In genomic region chr10:122877436-122877835, GRCm38 (mm10) we compare ENCODE assay signal across 21 mouse cellular contexts.
DNase-seq lines count a peak whose midpoint lies in the region; ATAC-seq and TF ChIP-seq lines count a peak whose summit lies in the region.
"Had no signal": no experiment of that assay in that cellular context is flagged by ENCODE, and none has a peak within 500 bp of the region (broad histone marks: within the 10 kb centered on the region; RNA-seq: fewer than 3 reads in every experiment).

No protein-coding gene starts in this region.

- H3K9ac ChIP-seq in kidney, embryonic 16.5 days (replicated peaks; ENCODE audit: low read length): no peak overlapping the region
- no peak overlapping the region for H3K9ac ChIP-seq in embryonic facial prominence, embryonic 15.5 days
- no peak overlapping the region for H3K9ac ChIP-seq in liver, postnatal 0 days (replicated peaks)
- H3K9ac ChIP-seq: forebrain, embryonic 13.5 days; heart, embryonic 12.5 days; hindbrain, embryonic 15.5 days; limb, embryonic 12.5 days; liver, embryonic 12.5 days; lung, embryonic 15.5 days; neural tube, embryonic 12.5 days had no signal

- no peak for TF ChIP-seq CTCF in liver, postnatal 0 days (IDR thresholded peaks at IDR 0.05; ENCODE audit: low read depth)

- 0 out of 2 replicates have a peak, but pooled peaks cover 4% of the 10 kb centered on the region for H3K36me3 ChIP-seq in kidney, embryonic 16.5 days (ENCODE audit: insufficient read depth, low read length)
- H3K36me3 ChIP-seq in embryonic facial prominence, embryonic 15.5 days: no peaks in the 10 kb centered on the region
- 0 out of 2 replicates have a peak, but pooled peaks cover 4% of the 10 kb centered on the region for H3K36me3 ChIP-seq in liver, postnatal 0 days (replicated peaks; ENCODE audit: insufficient read depth, low read length)
- H3K36me3 ChIP-seq: heart, embryonic 12.5 days; hindbrain, embryonic 15.5 days; limb, embryonic 12.5 days; liver, embryonic 12.5 days; lung, embryonic 15.5 days; neural tube, embryonic 12.5 days had no signal

- H3K4me1 ChIP-seq in kidney, embryonic 16.5 days (ENCODE audit: insufficient read depth, low read length): peaks cover 34% of the 10 kb centered on the region
- peaks cover 16% of the 10 kb centered on the region for H3K4me1 ChIP-seq in embryonic facial prominence, embryonic 15.5 days
- H3K4me1 ChIP-seq in liver, postnatal 0 days (ENCODE audit: insufficient read depth): no peaks in the 10 kb centered on the region
- H3K4me1 ChIP-seq: forebrain, embryonic 13.5 days; liver, embryonic 12.5 days had no signal

- 56% methylated on average over 2 of the region's 2 CpGs for WGBS in kidney, embryonic 16.5 days
- WGBS in embryonic facial prominence, embryonic 15.5 days: 50% methylated on average over 2 of the region's 2 CpGs
- WGBS in liver, postnatal 0 days (ENCODE audit: insufficient replicate concordance): 78% methylated on average over 2 of the region's 2 CpGs

- DNase-seq in kidney, postnatal 4 days: no peak
- peak; percentile 66 for DNase-seq in cerebellum, adult 11-12 months
- peak; percentile 69 to 80 for DNase-seq in cerebellum, postnatal 10 days
- no peak for DNase-seq in liver, postnatal 0 days
- DNase-seq in heart, adult 18-20 months: no peak
- DNase-seq: adrenal gland, adult 2 months; heart, postnatal 14 days; kidney, postnatal 10 days had no signal

- ATAC-seq in kidney, embryonic 16.5 days (ENCODE audit: low FRiP score, low TSS enrichment): no peak
- ATAC-seq in embryonic facial prominence, embryonic 15.5 days (ENCODE audit: insufficient number of reproducible peaks, low FRiP score, low TSS enrichment, low read depth): no peak
- ATAC-seq in liver, postnatal 0 days: no peak
- ATAC-seq: forebrain, embryonic 13.5 days; intestine, postnatal 0 days; liver, embryonic 12.5 days had no signal

- no peak for TF ChIP-seq EP300 in liver, postnatal 0 days (IDR thresholded peaks at IDR 0.05; ENCODE audit: low read depth)

- H3K4me2 ChIP-seq in kidney, embryonic 16.5 days (replicated peaks; ENCODE audit: low read depth, low read length): no peak overlapping the region
- no peak overlapping the region for H3K4me2 ChIP-seq in embryonic facial prominence, embryonic 15.5 days (replicated peaks)
- H3K4me2 ChIP-seq in liver, postnatal 0 days (ENCODE audit: low read depth, low read length): no peak overlapping the region
- H3K4me2 ChIP-seq: forebrain, embryonic 13.5 days; heart, embryonic 12.5 days; hindbrain, embryonic 15.5 days; limb, embryonic 12.5 days; liver, embryonic 12.5 days; lung, embryonic 15.5 days; midbrain, embryonic 11.5 days; neural tube, embryonic 12.5 days had no signal

- peak overlapping the region; percentile 37; the same call in 1 of the 2 replicates for H3K27ac ChIP-seq in kidney, embryonic 16.5 days (ENCODE audit: low read length)
- H3K27ac ChIP-seq in embryonic facial prominence, embryonic 15.5 days (replicated peaks): 0 out of 2 replicates have a peak overlapping the region, but pooled peaks have one; percentile 22
- H3K27ac ChIP-seq in liver, postnatal 0 days (ENCODE audit: low read depth): no peak overlapping the region
- H3K27ac ChIP-seq: forebrain, embryonic 13.5 days; hindbrain, embryonic 15.5 days; limb, embryonic 12.5 days; liver, embryonic 12.5 days; lung, embryonic 15.5 days; macrophage; neural tube, embryonic 12.5 days had no signal

- no peaks in the 10 kb centered on the region for H3K27me3 ChIP-seq in kidney, embryonic 16.5 days (ENCODE audit: insufficient read depth, low read length)
- no peaks in the 10 kb centered on the region for H3K27me3 ChIP-seq in embryonic facial prominence, embryonic 15.5 days
- no peaks in the 10 kb centered on the region for H3K27me3 ChIP-seq in liver, postnatal 0 days (ENCODE audit: insufficient read depth, low read length)
- H3K27me3 ChIP-seq: forebrain, embryonic 13.5 days; heart, embryonic 12.5 days; hindbrain, embryonic 15.5 days; limb, embryonic 12.5 days; liver, embryonic 12.5 days; lung, embryonic 15.5 days; neural tube, embryonic 12.5 days had no signal

- no peaks in the 10 kb centered on the region for H3K9me3 ChIP-seq in kidney, embryonic 16.5 days (ENCODE audit: low read length)
- H3K9me3 ChIP-seq in embryonic facial prominence, embryonic 15.5 days (replicated peaks): no peaks in the 10 kb centered on the region
- H3K9me3 ChIP-seq in liver, postnatal 0 days (ENCODE audit: low read length): no peaks in the 10 kb centered on the region
- H3K9me3 ChIP-seq: forebrain, embryonic 13.5 days; heart, embryonic 12.5 days; hindbrain, embryonic 15.5 days; limb, embryonic 12.5 days; liver, embryonic 12.5 days; lung, embryonic 15.5 days; neural tube, embryonic 12.5 days had no signal

- no peak overlapping the region for H3K4me3 ChIP-seq in kidney, embryonic 16.5 days (ENCODE audit: low read length)
- H3K4me3 ChIP-seq in embryonic facial prominence, embryonic 15.5 days (replicated peaks): no peak overlapping the region
- no peak overlapping the region for H3K4me3 ChIP-seq in liver, postnatal 0 days (ENCODE audit: low read depth, low read length)
- H3K4me3 ChIP-seq: erythroblast, embryonic 14.5 days; forebrain, embryonic 13.5 days; heart, embryonic 12.5 days; hindbrain, embryonic 15.5 days; limb, embryonic 12.5 days; liver, embryonic 12.5 days; lung, embryonic 15.5 days; neural tube, embryonic 12.5 days had no signal

Comparison
In these comparisons a context has a peak if more than half of its experiments do, and no peak if none do; other contexts are left out.
1. DNase-seq: peak in cerebellum, adult 11-12 months (single experiment) and cerebellum, postnatal 10 days (2 of 2); none in kidney, postnatal 4 days (0 of 2), liver, postnatal 0 days (single experiment) and heart, adult 18-20 months (0 of 2).